Mouse (Mus musculus) cortical plate, adult 2 months (tissue): ENCODE measurements at regions not wholly inside any gene's neighbourhood (a gene's known extent, or its start where the extent isn't known, plus 50 kb on each side); places are given as distances from the start of the nearest gene placed in this dataset.

ENCODE experiments used
- H3K27ac ChIP-seq: fragments of 200-500 bp; 2 replicates; pipeline ENCODE4 v1.5.1; 2012; ENCODE audit warnings: low read length, control low read depth, inconsistent platforms; ENCODE audit not compliant: insufficient read depth
- H3K4me1 ChIP-seq: fragments of 200-500 bp; 2 replicates; pipeline ENCODE4 v1.6.1; 2011; ENCODE audit warnings: low read length; ENCODE audit not compliant: control insufficient read depth, insufficient read depth
- H3K4me3 ChIP-seq: fragments of 200-500 bp; 2 replicates; pipeline ENCODE4 v1.5.1; 2011; ENCODE audit warnings: mild to moderate bottlenecking, low read length, control low read depth; ENCODE audit not compliant: insufficient read depth
- CTCF ChIP-seq: fragments of 200-500 bp; IDR thresholded peaks from 2 replicates; pipeline ENCODE4 v1.5.1; 2011; ENCODE audit warnings: mild to moderate bottlenecking, control low read depth, low read length; ENCODE audit not compliant: insufficient read depth; ENCODE audit errors: extremely low read depth
- POLR2A ChIP-seq: fragments of 200-500 bp; IDR thresholded peaks from 2 replicates; pipeline ENCODE4 v1.6.1; 2011; ENCODE audit warnings: mild to moderate bottlenecking, low read length, control low read depth; ENCODE audit not compliant: insufficient read depth; ENCODE audit errors: extremely low read depth

DNA sequence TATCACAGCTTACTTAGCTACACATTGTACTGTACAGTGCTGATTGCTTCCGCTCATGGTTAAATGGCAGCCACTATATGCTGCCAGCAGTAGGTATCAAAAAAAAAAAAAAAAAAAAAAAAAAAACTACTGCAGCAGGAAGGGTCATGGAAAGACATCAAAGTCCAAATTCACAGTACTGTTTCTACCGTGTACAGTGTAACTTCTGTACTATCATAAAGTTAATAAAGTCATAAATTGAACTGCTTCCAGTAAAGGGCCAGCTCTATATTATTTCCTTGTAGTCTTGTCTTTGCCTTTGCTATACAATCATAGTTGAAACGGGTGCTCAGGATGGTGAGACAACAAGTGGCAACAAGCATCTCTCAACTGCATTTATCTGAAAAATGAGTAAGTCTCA, 552.6 kb upstream of the Mpdz start:
- H3K4me3 ChIP-seq = no peak overlapping the region
- TF ChIP-seq POLR2A (no peak), CTCF (no peak)
- peaks cover 2% of the 10 kb centered on the region; the same call in 1 of the 2 replicates for H3K4me1 ChIP-seq
- no peak overlapping the region for H3K27ac ChIP-seq

DNA sequence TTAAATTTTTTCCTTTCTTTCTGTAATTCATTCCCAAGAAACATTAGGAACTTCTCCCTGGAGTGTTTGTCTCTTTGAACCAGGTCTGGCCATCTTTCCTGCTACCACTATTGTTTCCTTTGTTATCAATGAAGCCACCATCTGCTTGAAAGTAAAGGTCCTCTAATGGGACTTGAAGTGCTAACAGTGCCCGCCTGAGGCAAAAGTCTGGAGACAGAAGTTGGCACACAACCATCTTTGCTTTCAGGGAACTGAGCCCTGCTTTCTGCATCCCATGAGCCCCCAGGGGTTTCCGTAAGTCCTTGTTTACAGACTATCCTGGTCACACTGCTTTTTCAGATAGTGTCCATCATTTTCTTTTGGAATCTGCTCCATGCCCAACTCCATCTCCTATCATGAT, 546.2 kb upstream of the Mpdz start:
- no peak overlapping the region for H3K27ac ChIP-seq
- H3K4me1 ChIP-seq = no peaks in the 10 kb centered on the region
- TF ChIP-seq POLR2A (no peak), CTCF (no peak)
- H3K4me3 ChIP-seq = no peak overlapping the region

GRCm38 (mm10) chr4:81986616-81987015, 544.0 kb upstream of the Mpdz start:
- no peak overlapping the region for H3K4me3 ChIP-seq
- TF ChIP-seq POLR2A = no peak
- no peak for TF ChIP-seq CTCF
- H3K4me1 ChIP-seq = no peaks in the 10 kb centered on the region
- no peak overlapping the region for H3K27ac ChIP-seq

- no peak overlapping the region for H3K27ac ChIP-seq
- no peaks in the 10 kb centered on the region for H3K4me1 ChIP-seq
- no peak for TF ChIP-seq POLR2A
- TF ChIP-seq CTCF = no peak
- H3K4me3 ChIP-seq = no peak overlapping the region
These were observed 539.2 kb upstream of the Mpdz start for GRCm38 (mm10) chr4:81981811-81982210.

DNA sequence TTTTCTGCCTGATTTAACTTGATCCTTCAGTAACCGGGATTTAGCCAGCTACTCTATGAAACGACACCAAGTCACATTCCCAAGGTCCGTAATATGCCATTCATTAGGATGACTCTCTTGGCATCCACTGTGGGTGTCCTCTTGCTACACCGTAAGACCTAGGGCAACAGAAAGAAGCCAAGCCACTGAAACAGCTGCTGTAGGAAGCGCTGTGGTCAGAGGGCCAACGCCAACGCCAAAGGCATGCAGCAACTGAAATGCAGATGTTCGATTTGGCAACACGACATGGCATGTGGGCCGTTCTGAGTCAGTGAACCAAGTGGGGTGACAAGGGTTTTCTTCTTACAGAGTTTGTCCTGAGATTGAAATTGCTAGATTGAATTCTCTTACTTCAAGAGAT, 527.9 kb upstream of the Mpdz start:
- H3K27ac ChIP-seq = no peak overlapping the region
- TF ChIP-seq POLR2A = no peak
- TF ChIP-seq CTCF = no peak
- no peak overlapping the region for H3K4me3 ChIP-seq
- no peaks in the 10 kb centered on the region for H3K4me1 ChIP-seq

- Histone ChIP-seq H3K4me3 (no peak overlapping the region), H3K4me1 (no peaks in the 10 kb centered on the region), H3K27ac (no peak overlapping the region)
- TF ChIP-seq CTCF = no peak
- TF ChIP-seq POLR2A = no peak
These were observed 527.1 kb upstream of the Mpdz start for GRCm38 (mm10) chr4:81969621-81970115.

GRCm38 (mm10) chr4:81966054-81966623, 523.5 kb upstream of the Mpdz start:
- Histone ChIP-seq H3K4me3 (no peak overlapping the region), H3K4me1 (no peaks in the 10 kb centered on the region), H3K27ac (no peak overlapping the region)
- TF ChIP-seq CTCF (no peak), POLR2A (no peak)

DNA sequence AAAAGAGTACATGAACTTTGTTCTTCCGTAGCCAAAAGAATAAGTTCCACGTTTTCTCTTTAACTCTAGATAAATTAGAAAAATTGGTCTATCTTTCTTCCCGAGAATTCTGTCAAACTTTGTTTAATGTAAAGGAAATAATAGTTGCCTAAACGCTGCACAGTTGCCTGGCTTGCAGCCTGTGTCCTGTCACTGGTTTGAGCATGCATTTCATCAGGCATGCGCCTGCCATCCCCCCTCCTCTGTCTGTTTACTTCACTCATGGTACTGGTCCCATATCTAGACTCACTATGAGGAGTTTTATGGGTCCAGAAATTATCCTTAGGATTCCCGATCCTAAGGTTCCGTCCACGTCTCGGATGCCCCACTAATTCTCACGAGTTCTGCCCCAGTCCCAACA, 520.5 kb upstream of the Mpdz start:
- no peak for TF ChIP-seq CTCF
- no peak for TF ChIP-seq POLR2A
- no peaks in the 10 kb centered on the region for H3K4me1 ChIP-seq
- H3K27ac ChIP-seq = no peak overlapping the region
- no peak overlapping the region for H3K4me3 ChIP-seq

GRCm38 (mm10) chr4:81962586-81962985, 520.0 kb upstream of the Mpdz start:
- Histone ChIP-seq H3K4me3 (no peak overlapping the region), H3K4me1 (no peaks in the 10 kb centered on the region), H3K27ac (no peak overlapping the region)
- no peak for TF ChIP-seq POLR2A
- TF ChIP-seq CTCF = no peak

DNA sequence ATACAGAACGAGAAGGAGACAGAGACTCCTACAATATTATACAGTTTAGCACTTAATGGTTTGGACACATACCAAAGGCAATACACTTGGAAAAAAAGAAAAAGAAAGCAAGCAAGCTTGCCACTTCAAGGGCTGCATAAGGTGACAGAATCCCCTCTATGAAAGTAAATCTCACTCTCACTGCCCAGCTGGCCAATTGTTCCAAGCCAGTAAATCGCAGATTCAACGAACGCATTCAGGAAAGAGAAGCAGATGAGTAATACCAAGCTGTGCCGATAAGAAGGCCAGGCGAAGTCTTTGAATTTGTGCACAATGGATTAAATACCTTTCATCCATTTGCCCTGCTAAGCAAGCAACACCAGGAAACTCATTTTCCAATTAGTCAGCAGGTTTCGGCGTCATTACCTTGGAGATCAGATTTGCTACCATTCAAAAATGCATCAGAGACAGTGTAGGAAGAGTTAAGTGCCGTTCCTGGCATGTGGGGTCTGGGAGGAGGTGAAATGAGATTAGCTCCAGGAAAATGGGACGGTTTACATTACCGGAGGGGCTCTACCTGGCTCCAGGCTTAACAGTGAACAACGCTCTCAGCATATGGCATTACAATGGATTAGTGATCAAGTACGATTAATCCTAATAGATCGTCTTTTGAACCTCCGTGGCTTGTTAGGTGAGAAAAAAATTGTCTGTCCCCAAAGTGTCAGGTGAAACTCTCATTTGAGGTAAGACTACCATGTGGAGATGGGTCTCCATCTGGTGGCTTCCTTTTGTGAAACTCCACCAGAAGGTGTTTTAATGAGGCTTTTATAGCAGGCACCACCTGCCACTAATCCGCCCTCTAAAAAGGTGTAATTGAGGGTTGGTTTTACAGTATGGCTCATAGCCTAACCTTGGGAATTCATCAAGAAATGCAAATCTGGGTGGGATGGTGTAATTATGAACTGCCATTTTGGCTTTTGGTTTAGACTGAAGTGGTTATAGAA, 518.2 kb upstream of the Mpdz start:
- Histone ChIP-seq H3K27ac (no peak overlapping the region), H3K4me1 (no peaks in the 10 kb centered on the region), H3K4me3 (no peak overlapping the region)
- TF ChIP-seq CTCF (no peak), POLR2A (no peak)
